Mouse (Mus musculus) kidney, adult 18-20 months (tissue): ENCODE measurements at regions not wholly inside any gene's neighbourhood (a gene's known extent, or its start where the extent isn't known, plus 50 kb on each side); places are given as distances from the start of the nearest gene placed in this dataset.

ENCODE experiments used
- DNase-seq: peaks from one replicate; pipeline ENCODE4 v3.0.0; 2021

DNA sequence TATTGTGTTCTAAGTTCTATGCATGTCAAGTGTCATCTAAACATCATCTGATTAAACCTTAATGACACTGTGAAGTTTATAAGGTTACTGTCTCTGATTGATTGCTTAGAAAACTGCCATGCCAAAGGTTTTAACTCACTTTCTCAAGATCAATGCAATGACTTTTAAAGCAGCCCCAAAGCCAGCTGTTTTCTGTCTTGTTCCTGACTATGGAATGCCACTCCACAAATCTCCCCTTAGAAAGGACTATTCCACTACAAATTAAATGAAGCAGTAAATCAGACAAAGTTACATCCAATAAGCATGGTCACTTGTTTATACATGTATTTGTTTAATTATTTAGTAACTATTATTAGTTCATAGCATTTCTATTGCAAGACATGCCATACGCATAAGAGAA lies 247.1 kb upstream of the Pappa start:
- DNase-seq = no peak

DNA sequence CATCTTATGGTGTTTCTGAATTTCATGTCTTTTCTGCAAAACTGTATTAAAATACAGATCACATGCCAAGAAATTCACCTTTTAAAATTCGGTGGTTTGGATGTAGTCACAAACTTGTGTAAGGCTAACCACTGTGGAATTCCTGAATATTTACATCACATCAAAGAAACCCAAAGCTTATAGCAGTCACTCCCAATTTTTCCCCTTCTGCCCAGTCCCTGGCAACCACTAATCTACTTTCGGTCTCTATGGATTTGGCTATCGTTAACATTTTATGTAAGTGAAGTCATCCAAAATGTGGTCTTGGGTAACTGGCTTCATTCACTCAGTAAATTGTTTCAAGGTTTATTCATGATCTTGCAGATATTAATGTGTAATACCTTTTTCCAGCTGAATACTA lies 226.0 kb upstream of the Pappa start:
- DNase-seq = no peak

DNA sequence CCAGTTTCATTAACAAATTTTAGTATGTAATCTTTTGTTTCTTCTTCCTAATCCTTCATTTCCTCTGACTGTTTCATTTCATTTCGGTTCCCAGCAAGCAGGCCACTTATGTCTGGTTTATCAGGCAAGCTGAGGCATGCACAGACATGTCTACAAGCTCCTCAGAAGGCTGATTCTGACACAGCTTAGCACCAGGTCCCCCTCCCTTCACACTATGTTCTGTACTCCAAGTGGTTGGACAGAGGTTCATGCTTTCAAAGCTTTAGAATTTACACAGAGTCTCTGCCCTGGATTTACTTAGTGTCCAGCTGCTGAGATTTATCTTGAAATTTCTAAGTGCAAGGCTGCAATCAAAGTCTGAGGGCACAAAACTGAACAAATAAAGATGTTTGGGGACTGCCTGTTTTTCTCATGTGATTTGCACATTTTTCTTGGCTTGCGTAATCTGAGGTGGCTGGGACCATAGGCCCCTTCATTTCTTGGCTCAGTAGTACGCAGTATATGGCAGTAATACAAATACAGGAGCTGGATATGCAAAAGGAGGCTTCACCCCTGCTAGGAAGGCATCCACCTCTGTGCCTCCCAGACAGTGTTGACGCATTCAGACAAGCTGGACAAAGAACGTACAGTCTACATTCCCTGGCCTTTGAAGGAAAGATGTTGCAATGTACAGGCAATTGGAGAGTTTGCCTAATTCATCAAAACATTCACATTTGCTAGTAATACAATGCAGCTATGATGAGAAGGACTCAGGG lies 222.7 kb upstream of the Pappa start:
- no peak for DNase-seq

DNA sequence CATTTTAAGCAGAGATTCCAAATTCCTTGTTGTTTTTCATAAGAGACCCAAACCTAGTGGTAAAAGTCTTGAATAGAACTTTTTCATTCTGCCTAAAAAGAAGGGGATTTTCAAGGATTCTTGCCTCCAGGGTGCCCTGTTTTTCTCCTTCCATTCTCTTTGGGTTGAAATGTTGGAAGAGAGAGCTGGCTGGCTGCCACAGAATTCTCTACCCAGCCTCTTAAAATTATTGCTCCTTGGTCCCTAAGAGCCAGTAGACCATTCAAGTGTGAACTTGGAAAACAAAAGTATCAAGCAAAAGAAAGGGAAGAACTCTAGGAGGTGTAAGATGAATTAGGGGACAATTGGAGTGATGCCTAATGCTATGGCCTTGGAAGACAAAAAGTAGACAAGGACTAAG lies 200.2 kb upstream of the Pappa start:
- peak; percentile 12 for DNase-seq

DNA sequence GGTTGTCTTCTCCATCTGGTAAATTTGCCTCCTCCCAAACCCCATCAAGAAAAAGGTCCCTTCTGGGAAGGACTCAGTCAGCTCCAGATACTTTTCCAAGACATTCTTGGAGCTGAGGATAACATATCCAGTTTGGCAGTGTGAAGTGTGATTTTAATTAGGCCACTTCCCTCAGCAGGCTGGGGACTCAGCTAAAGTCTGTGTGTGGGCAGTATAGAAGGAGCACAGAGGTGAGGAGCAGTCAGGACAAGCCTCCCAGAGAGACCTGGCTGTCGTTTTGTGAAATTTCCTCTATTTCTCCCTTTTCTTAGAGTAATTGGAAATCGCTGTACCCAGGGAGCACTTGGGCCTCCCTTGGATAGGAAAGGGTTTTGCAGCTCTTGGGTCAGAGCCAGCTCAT lies 195.4 kb upstream of the Pappa start:
- no peak for DNase-seq

DNA sequence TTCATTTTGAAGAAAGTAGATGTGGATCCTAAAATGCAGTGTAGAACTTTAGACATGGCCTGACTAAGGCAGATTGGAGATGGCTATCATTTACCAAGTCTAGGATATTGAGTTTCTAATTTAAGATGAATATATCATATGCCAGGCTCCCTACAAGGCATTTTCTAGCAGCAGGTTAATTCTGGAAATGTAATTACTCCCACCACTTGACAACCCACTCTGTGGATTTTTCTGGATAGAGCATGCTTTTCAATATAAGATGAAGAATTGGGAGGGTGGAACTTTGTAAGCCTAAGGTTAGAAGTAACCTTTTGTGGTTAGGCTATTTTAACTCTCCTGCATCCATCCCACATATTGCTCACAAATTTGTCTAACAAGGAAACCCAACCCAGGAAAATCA lies 178.4 kb upstream of the Pappa start:
- DNase-seq = no peak

DNA sequence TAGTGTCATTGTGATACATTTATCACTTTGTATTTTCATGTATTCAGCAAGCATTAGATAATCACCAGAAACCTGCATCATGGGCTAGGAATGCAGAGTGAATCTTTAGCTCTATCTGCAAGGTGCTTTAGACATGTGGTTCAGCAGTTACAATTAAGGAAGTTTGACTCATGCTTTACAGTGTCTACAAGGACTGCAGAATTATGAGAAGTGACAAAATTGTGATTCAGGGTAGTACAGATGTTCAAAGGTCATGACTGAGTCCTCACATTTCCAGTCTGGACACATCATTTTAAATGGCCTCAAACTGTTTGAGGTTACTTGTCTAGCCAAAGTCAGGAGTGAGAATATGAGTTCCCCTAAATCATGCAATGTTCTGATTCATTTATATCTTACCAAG lies 171.3 kb upstream of the Pappa start:
- no peak for DNase-seq

DNA sequence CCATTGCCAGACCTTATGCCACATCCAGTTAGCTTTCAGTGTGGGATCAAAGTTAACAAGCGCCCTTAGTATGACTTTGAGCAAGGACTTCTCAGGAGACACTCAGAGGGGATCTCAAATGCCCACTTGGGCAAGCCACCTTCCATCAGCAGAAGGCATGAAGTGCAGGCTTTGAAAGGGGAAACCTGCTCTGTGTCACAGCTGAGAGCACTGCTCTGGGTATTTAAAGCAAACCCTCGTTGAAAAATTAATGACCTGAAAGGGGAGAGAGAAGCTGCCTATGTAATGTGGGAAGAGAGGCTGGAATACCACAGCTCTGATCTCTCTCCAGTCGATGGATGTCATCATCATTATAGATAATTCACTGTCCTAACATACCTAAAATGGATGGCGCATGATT lies 165.1 kb upstream of the Pappa start:
- DNase-seq = no peak

DNA sequence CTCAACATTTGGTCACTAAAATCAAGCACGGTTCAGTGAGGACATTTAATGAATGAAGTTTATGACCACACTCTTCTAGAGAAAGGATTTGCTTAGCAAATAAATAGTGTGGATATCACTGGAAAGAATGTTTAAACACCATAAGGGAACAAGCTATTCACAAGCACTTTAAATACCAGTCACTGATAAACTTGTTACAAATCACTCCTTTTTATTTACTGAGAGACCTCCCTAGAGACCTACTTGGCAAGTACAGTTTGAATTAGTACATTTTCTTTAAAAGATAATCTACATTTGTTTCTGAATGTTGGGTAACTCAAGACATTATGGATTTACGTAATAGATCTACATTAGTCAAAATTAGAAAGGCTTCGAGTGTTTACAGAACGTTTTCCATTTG lies 162.2 kb upstream of the Pappa start:
- no peak for DNase-seq
